Mouse (Mus musculus) adrenal gland (tissue): ENCODE data around the gene Esyt1.
"Not testable (repeated sequence)": the region's sequence is repeated elsewhere in the genome, so short reads cannot be mapped to it uniquely, and the experiment has no call there.

ENCODE experiments used
- intact Hi-C: fragments of 180-260 bp; cut with DNase I; formaldehyde crosslinking; loops from one replicate; pipeline ENCODE4 v1.15.1; 2025

Esyt1 gene

GRCm38 (mm10) chr10:128505974-128506373, 19.7 kb downstream of the Esyt1 start:
- intact Hi-C loops = no loop called here

- intact Hi-C loops = not testable (repeated sequence)
Measured at GRCm38 (mm10) chr10:128505371-128505667, 20.4 kb downstream of the Esyt1 start.

GRCm38 (mm10) chr10:128504641-128505370, 20.9 kb downstream of the Esyt1 start:
- intact Hi-C loops = no loop called here

GRCm38 (mm10) chr10:128504012-128504411, 21.7 kb downstream of the Esyt1 start:
- intact Hi-C loops = no loop called here

GRCm38 (mm10) chr10:128503532-128503931, 22.1 kb downstream of the Esyt1 start:
- intact Hi-C loops = no loop called here

- intact Hi-C loops = no loop called here
Measured at GRCm38 (mm10) chr10:128502341-128502740, 23.3 kb downstream of the Esyt1 start.

- intact Hi-C loops = loop anchor here (5.0 kb wide), 1 partner anchor 33 kb away; no protein-coding TSS in a partner anchor
Measured at GRCm38 (mm10) chr10:128499116-128499671, 26.5 kb downstream of the Esyt1 start.

- intact Hi-C loops = loop anchor here (5.0 kb wide), 1 partner anchor 34 kb away; no protein-coding TSS in a partner anchor
Measured at GRCm38 (mm10) chr10:128498590-128498989, 27.1 kb downstream of the Esyt1 start, which contains the start of gene Myl6b. TSS of gene Myl6b (minus strand) at chr10:128498685.

GRCm38 (mm10) chr10:128497134-128497737, 28.4 kb downstream of the Esyt1 start:
- intact Hi-C loops = loop anchor here (5.0 kb wide), 1 partner anchor 35 kb away; no protein-coding TSS in a partner anchor

GRCm38 (mm10) chr10:128496509-128497077, 29.1 kb downstream of the Esyt1 start:
- intact Hi-C loops = loop anchor here (5.0 kb wide), 1 partner anchor 36 kb away; no protein-coding TSS in a partner anchor

- intact Hi-C loops = loop anchor here (5.0 kb wide), 1 partner anchor 36 kb away; no protein-coding TSS in a partner anchor
Measured at GRCm38 (mm10) chr10:128495903-128496302, 29.8 kb downstream of the Esyt1 start.

GRCm38 (mm10) chr10:128495270-128495669, 30.4 kb downstream of the Esyt1 start:
- intact Hi-C loops = loop anchor here (5.0 kb wide), 1 partner anchor 37 kb away; no protein-coding TSS in a partner anchor

GRCm38 (mm10) chr10:128494667-128495245, 30.9 kb downstream of the Esyt1 start:
- intact Hi-C loops = loop anchor here (5.0 kb wide), 2 partner anchors 37 to 38 kb away; partner anchors contain the start of gene Smarcc2

- intact Hi-C loops = loop anchor here (5.0 kb wide), 1 partner anchor 37 kb away; the partner anchor contains the start of gene Smarcc2
Measured at GRCm38 (mm10) chr10:128493695-128494666, 31.7 kb downstream of the Esyt1 start, which contains the start of gene Myl6. TSS of gene Myl6 (minus strand) at chr10:128494145.

- intact Hi-C loops = loop anchor here (5.0 kb wide), 1 partner anchor 36 kb away; the partner anchor contains the start of gene Smarcc2
Measured at GRCm38 (mm10) chr10:128493319-128493694, 32.4 kb downstream of the Esyt1 start.

- intact Hi-C loops = loop anchor here (5.0 kb wide), 1 partner anchor 35 kb away; the partner anchor contains the start of gene Smarcc2
Measured at GRCm38 (mm10) chr10:128492633-128493311, 32.9 kb downstream of the Esyt1 start.

- intact Hi-C loops = loop anchor here (5.0 kb wide), 1 partner anchor 35 kb away; the partner anchor contains the start of gene Smarcc2
Measured at GRCm38 (mm10) chr10:128492051-128492450, 33.6 kb downstream of the Esyt1 start.

GRCm38 (mm10) chr10:128491495-128491894, 34.2 kb downstream of the Esyt1 start:
- intact Hi-C loops = loop anchor here (5.0 kb wide), 1 partner anchor 34 kb away; the partner anchor contains the start of gene Smarcc2

GRCm38 (mm10) chr10:128490912-128491311, 34.8 kb downstream of the Esyt1 start:
- intact Hi-C loops = loop anchor here (5.0 kb wide), 1 partner anchor 34 kb away; the partner anchor contains the start of gene Smarcc2
